Mouse (Mus musculus) spleen, adult 2 months (tissue): ENCODE measurements around the gene Usp5.

Experiments
- CTCF ChIP-seq: fragments of 200-500 bp; IDR thresholded peaks from 2 replicates; pipeline ENCODE4 v1.5.1; 2011; ENCODE audit warnings: mild to moderate bottlenecking, inconsistent platforms; ENCODE audit not compliant: insufficient read depth, insufficient read length, insufficient replicate concordance; ENCODE audit errors: extremely low read depth
- POLR2A ChIP-seq: fragments of 200-500 bp; IDR thresholded peaks from 2 replicates; pipeline ENCODE4 v1.6.1; 2011; ENCODE audit warnings: low read depth, low read length, inconsistent platforms

- TF ChIP-seq POLR2A (no peak), CTCF (no peak)
Measured at GRCm38 (mm10) chr6:124807366-124807765, 21.9 kb downstream of the Usp5 start.
